Mouse (Mus musculus) frontal cortex, postnatal 14 days (tissue): ENCODE measurements at regions not wholly inside any gene's neighbourhood (a gene's known extent, or its start where the extent isn't known, plus 50 kb on each side); places are given as distances from the start of the nearest gene placed in this dataset.

Experiments
- DNase-seq, 2 experiments: peaks; one replicate each; pipeline ENCODE4 v3.0.0; 2022; ENCODE audit warnings: low spot score in 2 of 2

- no peak for DNase-seq
Observed at GRCm38 (mm10) chr8:30946154-30947065, 2482.1 kb upstream of the 5930422O12Rik start.

GRCm38 (mm10) chr8:30952818-30953217, 2475.7 kb upstream of the 5930422O12Rik start:
- DNase-seq: no peak

GRCm38 (mm10) chr8:30959436-30960180, 2468.9 kb upstream of the 5930422O12Rik start:
- DNase-seq: no peak

GRCm38 (mm10) chr8:30960486-30960885, 2468.0 kb upstream of the 5930422O12Rik start:
- no peak for DNase-seq

GRCm38 (mm10) chr8:30962207-30962606, 2466.3 kb upstream of the 5930422O12Rik start:
- DNase-seq: no peak

- DNase-seq: no peak
Observed at GRCm38 (mm10) chr8:30982814-30983213, 2445.7 kb upstream of the 5930422O12Rik start.

- no peak for DNase-seq
Observed at GRCm38 (mm10) chr8:30988051-30988450, 2440.5 kb upstream of the 5930422O12Rik start.

GRCm38 (mm10) chr8:30998657-30999056, 2429.9 kb upstream of the 5930422O12Rik start:
- DNase-seq: no peak

- DNase-seq: no peak
Observed at GRCm38 (mm10) chr8:31000120-31000519, 2428.4 kb upstream of the 5930422O12Rik start.

GRCm38 (mm10) chr8:31001980-31002730, 2426.4 kb upstream of the 5930422O12Rik start:
- no peak for DNase-seq

- no peak for DNase-seq
Observed at GRCm38 (mm10) chr8:31008309-31008708, 2420.2 kb upstream of the 5930422O12Rik start.

GRCm38 (mm10) chr8:31012068-31012467, 2416.4 kb upstream of the 5930422O12Rik start:
- no peak for DNase-seq

- DNase-seq: peak; percentile 47 to 55
Observed at GRCm38 (mm10) chr8:31031721-31032591, 2396.6 kb upstream of the 5930422O12Rik start.

GRCm38 (mm10) chr8:31033281-31033680, 2395.2 kb upstream of the 5930422O12Rik start:
- peak; percentile 78 to 91 for DNase-seq

GRCm38 (mm10) chr8:31036892-31037291, 2391.6 kb upstream of the 5930422O12Rik start:
- no peak for DNase-seq
